Mouse (Mus musculus): ENCODE results near the gene Gm47995.
"Not testable (repeated sequence)": the region's sequence is repeated elsewhere in the genome, so short reads cannot be mapped to it uniquely, and the experiment has no call there.

Gm47995 gene

DNA sequence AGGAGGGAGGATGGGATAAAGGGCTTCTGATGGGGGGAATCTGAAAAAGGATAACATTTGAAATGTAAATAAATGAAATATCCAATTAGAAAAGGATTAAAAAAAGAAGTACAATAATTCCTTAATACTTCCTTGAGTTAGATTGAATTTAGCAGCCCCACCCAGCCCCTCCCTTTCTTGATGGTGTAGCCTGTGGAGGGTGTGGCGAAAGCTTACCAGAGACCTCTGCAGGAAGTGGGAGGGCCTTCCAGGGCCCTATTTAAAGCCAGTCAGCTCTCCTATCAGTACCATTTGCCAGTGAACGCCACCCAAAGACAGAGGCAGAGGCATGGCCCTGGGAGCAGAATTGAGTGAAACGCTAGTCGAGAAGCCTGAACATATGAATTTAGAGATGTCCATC lies at the start of gene Gm47995:
Gene Gm47995, plus strand, starts transcription at position 329 of the 400 bp plus-strand sequence.
- not testable (repeated sequence) for DNase-seq (ENCODE audit: low read depth)

DNA sequence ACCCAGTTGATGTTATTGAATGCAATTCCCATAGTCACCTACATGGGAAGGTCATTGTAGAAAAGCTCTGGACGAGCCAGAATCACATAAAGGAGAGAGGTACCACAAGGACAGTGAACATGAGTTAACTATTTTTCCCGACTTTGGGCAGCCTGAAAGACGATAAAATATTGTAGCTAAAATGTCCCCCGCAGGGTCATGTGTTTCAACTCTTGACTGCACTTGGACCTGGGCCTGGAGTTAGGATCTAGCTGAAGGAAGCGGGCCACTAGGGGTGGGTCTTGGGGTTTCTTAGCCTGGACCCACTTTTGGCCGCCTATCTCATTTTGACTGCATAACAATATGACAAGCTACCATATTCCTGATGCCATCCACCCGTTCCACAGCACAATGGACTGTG lies 48.0 kb upstream of the Gm47995 start:
- DNase-seq (ENCODE audit: low read depth) = no peak

DNA sequence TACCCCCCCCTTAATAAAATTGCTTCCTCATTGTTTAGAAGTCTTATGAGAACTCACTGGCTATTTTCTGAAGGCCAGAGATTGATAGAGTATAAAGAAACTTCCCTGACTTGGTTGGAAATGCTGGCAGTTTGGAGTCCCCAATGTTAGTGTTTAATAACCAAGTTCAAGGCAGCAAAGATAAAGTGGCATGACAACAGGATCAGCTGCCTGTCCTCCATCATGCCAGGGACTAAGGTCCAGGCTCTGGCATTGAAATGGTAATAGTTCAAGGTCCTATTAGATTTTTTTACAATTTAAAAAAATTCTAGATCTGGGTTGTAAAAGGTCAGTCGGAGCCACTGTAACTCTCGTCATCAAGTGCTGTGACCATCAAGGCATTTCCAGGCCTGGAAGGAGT lies 47.2 kb upstream of the Gm47995 start:
- no peak for DNase-seq (ENCODE audit: low read depth)

DNA sequence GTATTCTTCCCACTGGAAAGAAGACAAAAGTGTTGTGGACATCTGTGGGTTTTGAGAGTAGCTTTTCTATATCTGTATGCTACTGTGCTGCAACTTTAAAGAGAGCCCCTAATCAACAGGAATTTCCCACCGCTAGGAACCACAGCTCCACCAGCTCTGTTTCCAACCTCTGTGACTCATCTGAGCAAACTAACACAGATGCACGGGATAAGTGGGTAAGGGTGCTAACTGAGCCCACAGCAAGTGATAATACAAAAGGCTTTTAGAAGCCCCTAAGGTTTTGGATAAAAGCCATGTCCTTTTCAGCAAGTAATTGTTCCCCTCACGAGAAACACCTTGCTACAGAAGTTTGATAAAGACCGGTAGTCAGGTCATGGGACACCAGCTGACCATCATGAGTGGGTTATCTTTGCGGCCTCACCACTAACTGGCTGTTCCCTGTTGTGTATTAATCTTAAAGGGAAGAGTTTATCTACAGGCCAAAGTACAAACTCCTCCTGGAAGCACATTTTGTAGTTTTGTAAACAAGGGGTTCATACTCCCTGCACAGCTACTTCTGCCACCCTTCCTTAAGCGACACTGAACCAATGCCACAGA lies 45.1 kb upstream of the Gm47995 start:
- no peak for DNase-seq (ENCODE audit: low read depth)

DNA sequence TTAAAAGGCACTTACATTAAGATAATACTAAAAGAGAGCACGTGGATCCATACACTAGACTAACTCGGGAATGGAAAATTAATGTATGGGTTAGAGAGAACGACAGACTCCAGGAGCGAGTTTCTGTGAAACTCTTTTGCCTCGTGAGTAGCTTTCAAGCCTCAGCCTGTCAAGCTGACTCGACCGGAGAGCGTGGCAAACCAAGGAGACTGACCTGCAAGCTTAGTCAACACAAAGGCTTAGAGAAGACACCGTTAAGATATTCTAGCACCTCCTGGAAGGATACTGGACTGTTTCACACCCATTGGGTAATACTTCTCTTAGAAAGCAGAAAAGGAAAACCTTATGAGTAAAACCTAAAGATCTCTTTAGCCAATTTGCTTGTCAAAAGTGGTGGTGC lies 44.1 kb upstream of the Gm47995 start:
- not testable (repeated sequence) for DNase-seq (ENCODE audit: low read depth)

DNA sequence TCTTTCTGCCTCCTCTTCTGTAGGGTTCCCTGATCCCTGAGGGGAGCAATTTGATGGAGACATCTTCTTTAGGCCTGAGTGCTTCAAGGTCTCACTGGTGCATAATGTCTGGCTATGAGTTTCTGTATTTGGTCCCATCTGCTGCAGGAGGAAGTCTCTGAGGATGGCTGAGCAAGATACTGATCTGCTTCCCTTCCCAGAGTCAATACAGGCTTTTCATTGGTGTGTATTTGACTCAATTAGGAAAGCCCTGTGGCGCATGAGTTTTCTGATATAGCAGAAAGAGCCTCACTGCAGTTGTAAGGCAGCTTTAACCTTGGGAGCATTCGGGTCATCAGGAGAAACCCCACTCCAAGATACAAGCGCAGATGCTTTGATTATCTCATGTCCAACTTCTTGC lies 42.1 kb upstream of the Gm47995 start:
- no peak for DNase-seq (ENCODE audit: low read depth)

DNA sequence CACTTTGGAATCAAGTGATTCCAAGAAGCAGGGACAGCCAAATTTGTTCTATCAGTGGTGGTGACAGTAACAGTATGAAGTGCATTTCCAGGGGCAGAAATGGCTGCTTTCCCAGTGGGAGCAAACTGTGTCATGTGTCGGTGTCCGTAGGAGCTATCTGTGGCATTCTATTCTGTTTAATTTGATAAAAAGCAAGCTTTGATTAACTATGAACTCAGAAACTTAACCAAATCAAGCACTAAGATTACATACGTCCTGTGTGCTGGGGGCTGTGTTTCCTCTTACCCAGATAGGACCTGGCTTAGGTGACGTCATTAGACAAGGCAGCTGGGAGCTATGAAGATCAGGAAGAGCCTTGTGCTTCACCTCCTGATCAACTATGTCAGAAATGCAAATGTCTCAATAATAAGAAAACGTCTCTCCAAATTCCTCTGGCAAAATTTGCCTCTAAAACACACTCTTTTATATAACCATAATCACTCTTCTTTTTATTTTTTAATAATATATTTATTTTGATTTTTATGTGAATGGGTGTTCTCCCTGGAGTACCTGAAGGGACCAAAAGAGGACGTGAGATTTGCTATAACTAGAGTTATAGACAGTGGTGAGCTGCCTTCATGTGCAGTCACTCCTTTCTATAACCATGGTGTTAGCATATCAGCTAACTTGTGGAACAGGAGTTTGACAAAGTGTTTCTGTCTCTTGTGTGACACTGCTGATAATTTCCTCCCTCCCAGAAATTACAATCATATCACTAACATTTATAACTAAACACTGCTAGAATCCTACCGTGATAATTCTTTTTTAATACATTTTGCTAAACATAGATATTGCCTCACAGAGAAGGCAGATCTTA lies 41.2 kb upstream of the Gm47995 start:
- no peak for DNase-seq (ENCODE audit: low read depth)

DNA sequence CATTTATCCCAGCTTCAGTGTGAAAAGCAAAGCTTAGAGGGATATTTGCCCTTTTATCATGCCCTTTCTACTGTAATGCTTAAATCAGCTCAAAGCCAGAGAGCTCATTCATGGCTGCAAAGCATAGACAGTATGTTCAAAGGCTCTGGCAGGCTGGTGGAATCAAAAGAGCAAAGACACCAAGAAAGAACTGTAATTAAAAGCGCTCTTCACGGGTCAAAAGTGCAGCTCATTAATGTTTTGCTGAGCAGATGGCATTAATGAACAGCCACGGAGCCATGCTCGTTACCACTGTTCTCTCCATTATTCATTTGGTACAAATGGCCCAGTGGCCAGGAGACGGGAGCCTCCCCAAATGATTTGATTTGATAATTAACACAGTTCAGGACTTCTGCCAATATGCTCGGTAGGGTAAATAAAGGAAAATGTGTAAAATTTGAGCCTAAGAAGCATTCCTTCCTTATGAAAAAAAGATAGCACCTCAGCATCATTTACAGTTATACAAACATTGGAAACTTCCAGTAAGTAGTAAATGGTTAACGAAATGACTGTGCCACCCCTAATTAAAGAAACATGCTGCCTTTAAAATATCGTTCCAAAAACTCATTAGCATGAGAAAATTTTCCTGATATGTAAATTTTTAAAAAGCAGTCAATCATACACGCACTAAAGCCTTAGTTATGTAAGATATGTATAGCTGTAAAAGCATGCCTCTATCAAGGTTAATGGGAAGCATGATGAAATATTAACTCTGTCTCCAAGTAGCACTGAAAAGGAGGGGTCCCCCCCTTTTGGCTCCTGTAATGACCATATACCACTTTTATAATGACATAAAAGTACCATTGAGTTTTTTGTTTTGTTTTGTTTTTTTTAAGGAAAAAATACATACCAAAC lies 40.0 kb upstream of the Gm47995 start:
- DNase-seq (ENCODE audit: low read depth) = no peak

DNA sequence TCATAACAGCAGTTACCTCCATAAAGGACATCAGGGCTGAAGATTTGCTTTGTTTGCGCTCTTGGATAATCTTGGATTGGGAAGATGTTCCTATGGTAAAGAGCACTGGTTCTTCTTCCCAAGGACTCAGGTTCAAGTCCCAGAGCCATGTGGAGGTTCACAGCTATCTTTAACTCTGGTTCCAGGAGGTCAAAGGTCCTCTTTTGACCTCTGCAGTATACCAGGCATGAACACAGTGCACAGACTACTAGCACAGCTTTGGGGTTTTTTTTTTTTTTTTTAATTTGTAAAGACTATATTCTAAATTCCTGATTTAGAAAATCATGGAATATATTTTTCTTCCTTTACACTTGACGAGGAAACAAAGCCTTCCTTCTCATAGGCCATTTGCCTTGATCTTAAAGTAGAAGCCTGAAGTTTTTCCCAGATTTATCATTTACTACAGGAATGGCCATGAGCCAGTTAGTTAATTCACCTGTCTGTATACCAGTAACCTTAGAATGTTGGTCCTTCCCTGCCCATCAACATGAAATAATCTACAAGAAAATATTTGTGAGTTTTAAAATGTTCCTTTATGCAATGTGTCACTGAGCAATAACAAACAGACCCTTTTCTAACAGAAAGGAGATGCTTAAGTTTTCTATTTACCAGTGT lies 39.3 kb upstream of the Gm47995 start:
- no peak for DNase-seq (ENCODE audit: low read depth)

DNA sequence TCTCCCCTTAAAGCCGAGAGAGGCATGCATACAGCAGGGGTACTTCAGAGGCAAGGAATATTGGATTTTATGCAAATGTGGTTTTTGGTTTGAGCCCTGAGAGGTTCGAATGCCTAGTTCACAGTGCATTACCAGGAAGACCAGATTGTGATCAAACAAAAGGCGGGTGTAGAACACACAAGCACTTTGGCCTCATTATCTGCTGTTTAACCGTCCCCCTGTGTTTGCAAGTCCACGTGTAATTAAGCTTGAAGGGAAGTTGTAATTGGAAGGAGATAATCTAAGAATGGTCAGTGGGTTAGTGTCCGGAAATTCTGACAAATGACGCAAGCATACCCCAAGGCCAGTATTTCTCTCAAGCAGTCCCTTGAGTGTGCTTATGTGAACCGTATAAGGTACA lies 32.2 kb upstream of the Gm47995 start:
- DNase-seq (ENCODE audit: low read depth) = no peak

DNA sequence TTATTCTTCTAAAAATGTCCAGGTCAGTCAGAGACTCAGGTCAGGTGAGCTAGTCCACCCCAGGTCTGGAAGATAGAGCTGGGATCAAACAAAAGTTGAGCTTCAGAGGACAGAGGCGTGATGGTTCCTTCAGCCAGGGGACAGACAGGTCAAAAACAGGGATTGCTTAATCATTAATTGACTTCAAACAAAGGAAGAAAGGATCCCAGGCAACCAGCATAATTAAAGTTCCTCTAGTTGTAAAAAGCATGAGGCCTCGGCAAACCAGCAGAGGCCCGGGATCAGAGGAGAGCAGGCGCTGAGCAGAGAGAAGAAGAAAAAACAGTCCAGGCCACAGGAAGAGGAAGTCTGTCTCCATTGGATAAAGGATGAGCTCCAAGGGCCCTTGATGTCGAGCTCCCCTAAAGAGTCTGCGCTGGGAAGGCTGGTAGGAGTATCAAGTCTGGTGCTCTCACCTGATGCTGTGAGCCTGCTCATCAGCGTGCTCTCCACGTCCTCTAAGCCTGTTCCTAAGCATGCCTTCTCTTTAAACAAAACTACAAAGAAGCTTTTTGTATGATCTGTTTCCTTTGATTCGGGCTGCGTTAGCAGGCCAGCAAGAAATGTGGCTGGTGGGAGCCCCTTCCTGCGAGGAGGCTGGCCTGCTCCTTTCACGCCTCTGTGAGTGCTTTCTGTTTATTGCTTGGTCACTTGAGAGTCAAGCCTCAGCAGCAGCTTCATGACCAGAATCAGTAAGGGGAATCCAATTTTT lies 30.8 kb upstream of the Gm47995 start:
- DNase-seq (ENCODE audit: low read depth) = no peak

DNA sequence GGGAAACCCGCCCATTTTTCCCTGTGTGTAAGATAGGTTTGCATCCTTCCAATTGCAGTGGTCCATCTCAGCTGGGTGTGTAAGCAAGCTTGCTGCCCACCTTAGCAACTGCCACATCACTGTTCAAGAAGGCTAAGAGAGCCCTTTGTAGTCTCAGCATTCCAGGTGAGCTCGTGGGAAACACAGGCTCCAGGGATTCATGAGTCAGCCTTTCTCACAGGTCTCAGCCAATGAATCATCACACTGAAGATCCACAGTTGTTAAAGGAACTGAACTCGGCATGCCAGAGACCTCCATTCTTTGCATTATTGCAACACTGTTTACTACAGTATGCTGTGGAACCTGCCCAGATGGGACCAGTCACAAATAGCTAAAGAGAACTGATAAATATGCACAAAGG lies 29.6 kb upstream of the Gm47995 start:
- no peak for DNase-seq (ENCODE audit: low read depth)

DNA sequence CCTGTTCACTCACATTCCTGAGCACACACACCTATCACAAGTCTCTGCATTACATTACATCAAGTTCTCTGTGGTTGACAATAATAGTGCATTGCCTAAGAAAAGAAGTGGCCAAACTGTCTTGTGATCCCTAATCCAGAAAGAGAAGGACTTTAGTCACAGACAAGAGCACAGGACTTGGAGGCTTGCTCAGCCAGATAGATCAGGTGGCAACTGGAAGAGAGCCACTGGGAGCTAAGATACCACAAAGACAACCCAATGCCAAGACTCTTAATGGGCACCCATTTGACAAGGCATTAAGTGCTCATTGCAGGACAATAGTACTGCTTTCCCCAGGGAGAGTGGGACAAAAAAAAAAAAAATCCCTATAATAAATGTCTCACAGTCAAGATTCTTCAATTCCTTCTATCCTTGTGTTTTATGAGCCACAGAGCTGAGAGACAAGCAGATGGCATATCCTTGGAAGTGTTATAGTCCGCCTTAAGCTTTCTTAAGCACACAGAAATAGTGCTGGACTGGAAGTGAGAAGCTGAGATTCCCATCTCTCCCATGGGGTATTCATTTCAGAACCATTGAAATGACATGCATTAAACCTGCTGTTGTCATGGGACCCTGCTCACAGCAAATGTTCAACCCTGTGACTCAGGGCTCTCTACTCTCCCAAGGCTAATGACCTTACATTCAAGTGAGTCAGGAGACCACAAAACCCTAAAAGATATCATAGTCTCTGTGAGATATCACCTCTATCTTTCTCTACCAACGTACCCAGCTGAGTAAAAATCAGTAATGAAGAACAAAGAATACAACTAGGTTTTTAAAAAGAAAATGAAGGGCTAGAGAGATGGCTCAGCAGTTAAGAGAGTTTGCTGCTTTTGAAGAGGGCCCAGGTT lies 26.4 kb upstream of the Gm47995 start:
- DNase-seq (ENCODE audit: low read depth) = no peak

DNA sequence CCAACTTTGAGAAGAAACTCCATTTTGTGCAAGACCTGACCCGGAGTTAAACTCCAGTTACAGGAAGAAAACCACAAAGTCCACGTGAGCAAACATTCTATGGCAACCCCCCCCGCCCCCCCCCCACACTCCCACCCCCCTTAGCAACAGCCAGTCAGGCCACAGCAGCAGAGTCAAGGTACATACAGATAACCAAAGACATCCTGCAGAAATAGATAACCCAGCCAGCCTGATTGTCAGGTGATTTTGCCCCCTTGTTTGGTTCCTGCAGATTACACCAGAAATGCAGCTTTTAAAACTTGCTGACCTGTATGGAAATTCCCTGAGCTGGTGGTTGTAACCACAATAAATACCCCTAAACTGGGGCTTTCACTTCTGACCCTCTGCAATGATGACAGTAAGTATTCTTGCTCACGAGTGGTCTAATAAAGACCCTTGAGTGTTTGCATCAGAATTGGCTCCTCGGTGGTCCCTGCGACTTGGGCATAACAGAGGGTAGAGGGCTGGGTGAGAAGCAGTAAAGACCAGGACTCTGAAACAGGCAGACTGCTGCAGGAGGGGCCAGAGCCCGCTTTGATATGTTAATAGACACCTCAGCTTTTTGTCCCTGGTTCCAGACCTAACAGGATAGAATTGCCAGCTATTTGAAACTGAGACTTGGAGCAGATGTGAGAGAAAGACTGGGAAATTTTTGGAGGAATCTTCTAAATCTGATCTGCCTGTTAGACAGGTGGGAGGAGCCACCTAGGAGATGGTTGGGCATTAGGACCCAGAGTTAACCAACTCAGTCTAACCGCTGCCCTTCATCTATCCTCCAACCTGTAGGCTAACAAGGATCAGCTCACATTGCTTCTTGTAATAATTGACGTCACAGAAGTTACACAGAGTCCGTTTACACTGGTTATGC lies 21.0 kb upstream of the Gm47995 start:
- DNase-seq (ENCODE audit: low read depth) = no peak

DNA sequence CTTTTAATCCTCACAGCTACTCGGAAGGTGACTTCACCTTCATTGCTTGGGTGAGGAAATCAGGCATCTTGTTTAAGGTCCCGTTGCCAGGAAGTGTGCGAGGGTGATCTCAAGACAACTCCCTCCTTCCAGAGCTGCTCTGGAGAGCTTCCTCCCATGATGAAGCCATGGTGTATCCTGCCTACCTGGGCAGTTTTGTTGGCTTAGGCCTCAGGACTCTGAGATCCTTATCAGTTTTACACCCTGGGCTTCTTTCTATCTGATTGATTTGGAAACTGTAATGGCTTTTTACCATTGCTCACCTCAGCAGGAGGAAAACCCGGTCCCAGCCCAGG lies 20.3 kb upstream of the Gm47995 start:
- no peak for DNase-seq (ENCODE audit: low read depth)

DNA sequence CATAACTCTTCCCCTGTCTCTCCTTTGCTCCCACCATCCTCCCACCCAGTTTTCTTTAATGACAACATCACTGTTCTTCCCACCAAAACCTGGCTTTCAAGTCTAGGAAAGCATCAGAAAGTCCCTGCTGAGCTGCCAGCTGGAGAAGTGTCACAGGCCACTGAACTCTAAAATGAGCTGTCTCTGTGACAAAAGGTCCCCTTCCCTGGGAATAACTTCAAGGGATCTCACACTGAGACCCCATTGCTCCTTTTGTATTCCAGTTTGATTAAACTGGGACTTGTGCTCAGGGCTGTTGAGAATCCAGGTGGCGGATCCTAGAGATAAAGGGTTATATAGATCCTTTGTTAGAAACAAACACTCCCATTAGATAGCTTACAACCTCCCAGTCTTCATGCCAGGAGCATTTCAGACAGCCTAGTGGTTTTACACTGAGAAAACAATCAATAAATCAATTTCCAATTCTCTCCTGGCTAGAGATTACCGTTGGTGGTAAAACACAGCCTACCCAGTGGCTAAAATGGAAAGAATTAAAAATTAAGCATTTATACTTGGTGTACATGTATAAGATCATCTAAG lies 19.7 kb upstream of the Gm47995 start:
- no peak for DNase-seq (ENCODE audit: low read depth)

DNA sequence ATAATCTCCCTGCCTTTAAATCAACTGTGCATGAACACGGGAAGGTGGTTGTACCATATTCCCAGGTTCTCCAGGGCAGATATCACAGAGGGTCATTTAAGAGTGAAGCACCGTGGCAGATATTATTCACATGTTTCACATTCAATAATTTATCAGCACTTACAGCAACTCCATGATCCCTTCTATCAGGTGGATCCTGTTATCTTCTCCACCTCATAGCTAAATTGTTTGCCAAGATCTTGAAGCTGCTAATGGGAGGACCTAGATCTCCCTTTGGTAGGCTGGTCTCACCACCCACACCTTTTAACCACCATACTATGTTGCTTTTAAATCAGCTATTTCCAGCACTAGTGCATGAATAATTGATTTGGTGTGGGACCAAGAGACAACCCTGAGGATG lies 18.1 kb upstream of the Gm47995 start:
- no peak for DNase-seq (ENCODE audit: low read depth)

DNA sequence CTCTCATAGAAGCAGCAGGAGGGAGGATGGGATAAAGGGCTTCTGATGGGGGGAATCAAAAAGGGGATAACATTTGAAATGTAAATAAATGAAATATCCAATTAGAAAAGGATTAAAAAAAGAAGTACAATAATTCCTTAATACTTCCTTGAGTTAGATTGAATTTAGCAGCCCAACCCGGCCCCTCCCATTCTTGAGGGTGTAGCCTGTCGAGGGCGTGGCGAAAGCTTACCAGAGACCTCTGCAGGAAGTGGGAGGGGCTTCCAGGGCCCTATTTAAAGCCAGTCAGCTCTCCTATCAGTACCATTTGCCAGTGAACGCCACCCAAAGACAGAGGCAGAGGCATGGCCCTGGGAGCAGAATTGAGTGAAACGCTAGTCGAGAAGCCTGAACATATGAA lies 16.0 kb upstream of the Gm47995 start, which contains the start of gene Gm47985:
Gene Gm47985, plus strand, starts transcription at position 272 of the 400 bp plus-strand sequence.
- DNase-seq (ENCODE audit: low read depth) = not testable (repeated sequence)

DNA sequence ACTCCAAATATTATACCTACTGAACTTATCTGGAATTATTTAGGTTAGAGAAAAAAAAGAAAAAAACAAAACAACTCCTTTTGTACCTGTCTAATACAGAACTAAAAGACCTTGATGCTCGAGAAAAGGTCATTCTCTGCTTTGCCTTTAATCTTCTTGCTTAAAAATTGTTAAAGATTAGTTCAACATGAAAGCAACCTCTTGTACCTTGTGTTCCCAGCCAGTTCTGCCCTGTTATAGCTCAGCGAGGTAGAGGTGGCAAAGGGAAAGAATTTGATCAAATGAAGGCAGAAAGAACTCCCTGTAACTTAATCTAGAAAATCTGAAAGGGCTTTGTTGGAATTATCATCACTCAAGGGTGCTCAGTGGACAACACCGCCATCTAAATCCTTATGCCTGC lies 12.1 kb upstream of the Gm47995 start:
- not testable (repeated sequence) for DNase-seq (ENCODE audit: low read depth)
